Mouse (Mus musculus) neural tube, embryonic 13.5 days (tissue): ENCODE data around the gene Kcnk5. TPM values are rescaled to one million over a fixed set of nuclear protein-coding genes. Genes with fewer than 3 reads are reported as not detected.

Experiments
- ATAC-seq: fragments of 200-750 bp; cut with Nextera tagmentation; 2 replicates; pipeline ENCODE4 v1.8.0; 2017; ENCODE audit warnings: low read depth, mild to moderate bottlenecking, moderate TSS enrichment, moderate library complexity
- H3K27ac ChIP-seq: fragments of 300-500 bp; sonication (generic); replicated peaks from 2 replicates; pipeline ENCODE4 v1.5.1; 2015; ENCODE audit warnings: moderate library complexity, mild to moderate bottlenecking, inconsistent platforms
- H3K27me3 ChIP-seq: fragments of 300-500 bp; sonication (generic); 2 replicates; pipeline ENCODE4 v1.6.1; 2015; ENCODE audit warnings: mild to moderate bottlenecking, inconsistent platforms
- H3K36me3 ChIP-seq: fragments of 300-500 bp; sonication (generic); 2 replicates; pipeline ENCODE4 v1.6.1; 2015; ENCODE audit warnings: mild to moderate bottlenecking, inconsistent platforms
- H3K4me1 ChIP-seq: fragments of 300-500 bp; sonication (generic); replicated peaks from 2 replicates; pipeline ENCODE4 v1.6.1; 2015; ENCODE audit warnings: inconsistent platforms
- H3K4me2 ChIP-seq: fragments of 300-500 bp; sonication (generic); 2 replicates; pipeline ENCODE4 v1.6.1; 2015; ENCODE audit warnings: inconsistent platforms, mild to moderate bottlenecking, moderate library complexity
- H3K4me3 ChIP-seq: fragments of 300-500 bp; sonication (generic); 2 replicates; pipeline ENCODE4 v1.5.1; 2015; ENCODE audit warnings: mild to moderate bottlenecking, inconsistent platforms
- H3K9ac ChIP-seq: fragments of 300-500 bp; sonication (generic); 2 replicates; pipeline ENCODE4 v1.6.1; 2015; ENCODE audit warnings: moderate library complexity, mild to moderate bottlenecking, inconsistent platforms
- H3K9me3 ChIP-seq: fragments of 300-500 bp; sonication (generic); 2 replicates; pipeline ENCODE4 v1.6.1; 2016; ENCODE audit warnings: inconsistent platforms
- WGBS: fragments of 180-500 bp; shearing (Covaris S2); methylation state at CpG from one replicate; pipeline ENCODE4 v1.1.7; 2015; 5-methylcytosine and 5-hydroxymethylcytosine counted together
- polyA plus RNA-seq: library from polyadenylated mRNA; unstranded; fragments of >200 nt; fragmentation: Nextera tagmentation; extraction: Ambion mirVana; gene quantifications from 2 replicates; pipeline ENCODE4 v1.2.1, GENCODE M21; 2015

The Kcnk5 gene
- 3.4 and 3.9 TPM in 2 replicates for polyA plus RNA-seq

- Histone ChIP-seq H3K36me3 (no peaks in the 10 kb centered on the region), H3K9me3 (no peaks in the 10 kb centered on the region), H3K27ac (no peak within 1 kb of the TSS), H3K4me2 (peak within 1 kb of the TSS; percentile 96), H3K9ac (peak within 1 kb of the TSS; percentile 64), H3K4me3 (peak within 1 kb of the TSS; percentile 64), H3K4me1 (peaks cover 50% of the 10 kb centered on the region), H3K27me3 (peaks cover 13% of the 10 kb centered on the region)
- ATAC-seq = peak; percentile 95
- WGBS = 0% methylated on average over 36 of the region's 36 CpGs
Measured at GRCm38 (mm10) chr14:20181466-20181921, at the start of gene Kcnk5. Gene Kcnk5, minus strand, starts transcription at chr14:20181809.

GRCm38 (mm10) chr14:20230063-20230491, 48.5 kb upstream of the Kcnk5 start:
- ATAC-seq = no peak
- no peak overlapping the region for H3K27ac ChIP-seq
- no peaks in the 10 kb centered on the region for H3K36me3 ChIP-seq
- no peaks in the 10 kb centered on the region for H3K27me3 ChIP-seq
- no peak overlapping the region for H3K4me3 ChIP-seq
- H3K4me2 ChIP-seq = no peak overlapping the region
- peaks cover 17% of the 10 kb centered on the region for H3K4me1 ChIP-seq
- 87% methylated on average over 7 of the region's 7 CpGs for WGBS
- no peaks in the 10 kb centered on the region for H3K9me3 ChIP-seq
- H3K9ac ChIP-seq = no peak overlapping the region

- no peak overlapping the region for H3K4me2 ChIP-seq
- no peak overlapping the region for H3K27ac ChIP-seq
- no peaks in the 10 kb centered on the region for H3K9me3 ChIP-seq
- H3K27me3 ChIP-seq = no peaks in the 10 kb centered on the region
- H3K4me1 ChIP-seq = peaks cover 23% of the 10 kb centered on the region
- no peak for ATAC-seq
- H3K36me3 ChIP-seq = no peaks in the 10 kb centered on the region
- H3K9ac ChIP-seq = no peak overlapping the region
- whole genome bisulfite sequencing = 75% methylated on average over 6 of the region's 6 CpGs
- no peak overlapping the region for H3K4me3 ChIP-seq
Measured at GRCm38 (mm10) chr14:20229437-20229836, 47.8 kb upstream of the Kcnk5 start.

- 79% methylated on average over 4 of the region's 4 CpGs for WGBS
- Histone ChIP-seq H3K9ac (no peak overlapping the region), H3K27me3 (no peaks in the 10 kb centered on the region), H3K36me3 (no peaks in the 10 kb centered on the region), H3K4me2 (no peak overlapping the region), H3K4me3 (no peak overlapping the region), H3K4me1 (peaks cover 27% of the 10 kb centered on the region), H3K27ac (no peak overlapping the region), H3K9me3 (no peaks in the 10 kb centered on the region)
- no peak for ATAC-seq
Measured at GRCm38 (mm10) chr14:20228336-20228735, 46.7 kb upstream of the Kcnk5 start.

- H3K27me3 ChIP-seq = no peaks in the 10 kb centered on the region
- 53% methylated on average over 2 of the region's 2 CpGs for WGBS
- H3K9me3 ChIP-seq = no peaks in the 10 kb centered on the region
- H3K9ac ChIP-seq = no peak overlapping the region
- no peak overlapping the region for H3K4me2 ChIP-seq
- no peak overlapping the region for H3K27ac ChIP-seq
- H3K4me3 ChIP-seq = no peak overlapping the region
- no peak for ATAC-seq
- peaks cover 27% of the 10 kb centered on the region for H3K4me1 ChIP-seq
- H3K36me3 ChIP-seq = no peaks in the 10 kb centered on the region
Measured at GRCm38 (mm10) chr14:20226982-20227381, 45.4 kb upstream of the Kcnk5 start.

GRCm38 (mm10) chr14:20226488-20226887, 44.9 kb upstream of the Kcnk5 start:
- Histone ChIP-seq H3K36me3 (no peaks in the 10 kb centered on the region), H3K4me3 (no peak overlapping the region), H3K9ac (no peak overlapping the region), H3K4me1 (peaks cover 27% of the 10 kb centered on the region), H3K27me3 (no peaks in the 10 kb centered on the region), H3K27ac (no peak overlapping the region), H3K9me3 (no peaks in the 10 kb centered on the region), H3K4me2 (no peak overlapping the region)
- 36% methylated on average over 7 of the region's 7 CpGs for WGBS
- ATAC-seq = no peak

GRCm38 (mm10) chr14:20225525-20225924, 43.9 kb upstream of the Kcnk5 start:
- 24% methylated on average over 4 of the region's 4 CpGs for WGBS
- Histone ChIP-seq H3K4me3 (no peak overlapping the region), H3K4me1 (peaks cover 31% of the 10 kb centered on the region), H3K9me3 (no peaks in the 10 kb centered on the region), H3K36me3 (no peaks in the 10 kb centered on the region), H3K4me2 (no peak overlapping the region), H3K9ac (no peak overlapping the region), H3K27me3 (no peaks in the 10 kb centered on the region), H3K27ac (no peak overlapping the region)
- ATAC-seq = peak; percentile 45

- 58% methylated on average over 10 of the region's 10 CpGs for WGBS
- Histone ChIP-seq H3K27me3 (no peaks in the 10 kb centered on the region), H3K27ac (no peak overlapping the region), H3K9ac (no peak overlapping the region), H3K9me3 (no peaks in the 10 kb centered on the region), H3K36me3 (no peaks in the 10 kb centered on the region), H3K4me3 (no peak overlapping the region), H3K4me2 (no peak overlapping the region), H3K4me1 (peaks cover 31% of the 10 kb centered on the region)
- ATAC-seq = no peak
Measured at GRCm38 (mm10) chr14:20224576-20225218, 43.1 kb upstream of the Kcnk5 start.

GRCm38 (mm10) chr14:20224163-20224562, 42.6 kb upstream of the Kcnk5 start:
- H3K27ac ChIP-seq = no peak overlapping the region
- no peaks in the 10 kb centered on the region for H3K9me3 ChIP-seq
- ATAC-seq = no peak
- H3K4me1 ChIP-seq = peaks cover 31% of the 10 kb centered on the region
- H3K9ac ChIP-seq = no peak overlapping the region
- 19% methylated on average over 4 of the region's 4 CpGs for WGBS
- H3K4me2 ChIP-seq = no peak overlapping the region
- H3K4me3 ChIP-seq = no peak overlapping the region
- H3K36me3 ChIP-seq = no peaks in the 10 kb centered on the region
- H3K27me3 ChIP-seq = no peaks in the 10 kb centered on the region

- no peak overlapping the region for H3K27ac ChIP-seq
- ATAC-seq = no peak
- H3K27me3 ChIP-seq = no peaks in the 10 kb centered on the region
- peaks cover 31% of the 10 kb centered on the region for H3K4me1 ChIP-seq
- 93% methylated on average over 5 of the region's 5 CpGs for WGBS
- no peaks in the 10 kb centered on the region for H3K9me3 ChIP-seq
- no peaks in the 10 kb centered on the region for H3K36me3 ChIP-seq
- no peak overlapping the region for H3K4me2 ChIP-seq
- no peak overlapping the region for H3K4me3 ChIP-seq
- no peak overlapping the region for H3K9ac ChIP-seq
Measured at GRCm38 (mm10) chr14:20223253-20223652, 41.6 kb upstream of the Kcnk5 start.

- H3K4me3 ChIP-seq = no peak overlapping the region
Measured at GRCm38 (mm10) chr14:20221083-20221482, 39.5 kb upstream of the Kcnk5 start.

GRCm38 (mm10) chr14:20219849-20220248, 38.2 kb upstream of the Kcnk5 start:
- no peak for ATAC-seq
- Histone ChIP-seq H3K4me1 (peaks cover 13% of the 10 kb centered on the region), H3K36me3 (no peaks in the 10 kb centered on the region), H3K27me3 (no peaks in the 10 kb centered on the region), H3K9ac (no peak overlapping the region), H3K4me3 (no peak overlapping the region), H3K27ac (no peak overlapping the region), H3K9me3 (no peaks in the 10 kb centered on the region), H3K4me2 (no peak overlapping the region)
- WGBS = 57% methylated on average over 1 of the region's 1 CpGs

More at GRCm38 (mm10) chr14:20221083-20221482, 39.5 kb upstream of the Kcnk5 start:
- H3K4me2 ChIP-seq = no peak overlapping the region
- no peak overlapping the region for H3K27ac ChIP-seq
- 14% methylated on average over 7 of the region's 7 CpGs for WGBS
- H3K27me3 ChIP-seq = no peaks in the 10 kb centered on the region
- H3K36me3 ChIP-seq = no peaks in the 10 kb centered on the region
- H3K4me1 ChIP-seq = peaks cover 25% of the 10 kb centered on the region
- no peak overlapping the region for H3K9ac ChIP-seq
- ATAC-seq = no peak
- no peaks in the 10 kb centered on the region for H3K9me3 ChIP-seq
